Mouse (Mus musculus) liver, postnatal 0 days (tissue): ENCODE measurements around the gene Aars2.

Source experiments
- CTCF ChIP-seq: sonication (generic); IDR thresholded peaks from 2 replicates; pipeline ENCODE4 v1.5.1; 2016; ENCODE audit warnings: antibody characterized with exemption, low read depth
- EP300 ChIP-seq: IDR thresholded peaks from 2 replicates; pipeline ENCODE4 v1.6.1; 2016; ENCODE audit warnings: antibody characterized with exemption, low read depth, mild to moderate bottlenecking

- no peak for TF ChIP-seq EP300
- no peak for TF ChIP-seq CTCF
Measured at GRCm38 (mm10) chr17:45545278-45545961, 38.8 kb downstream of the Aars2 start.
